Mouse (Mus musculus): ENCODE results near the gene Stard3. TPM values are rescaled to one million over a fixed set of nuclear protein-coding genes. Genes with fewer than 3 reads are reported as not detected.

Stard3 gene
- polyA plus RNA-seq (2015; fragmentation: Nextera tagmentation; extraction: Ambion mirVana), result 44.8 and 44.9 TPM in 2 replicates

- peak; percentile 85 for ATAC-seq
- WGBS, result under 1% methylated on average over 60 of the region's 60 CpGs
- peak within 1 kb of the TSS; percentile 88 for H3K9ac ChIP-seq (ENCODE audit: low read depth, low read length)
These were observed at the start of gene Stard3 for GRCm38 (mm10) chr11:98358161-98359083. Stard3 (plus strand) TSS chr11:98358368.

DNA sequence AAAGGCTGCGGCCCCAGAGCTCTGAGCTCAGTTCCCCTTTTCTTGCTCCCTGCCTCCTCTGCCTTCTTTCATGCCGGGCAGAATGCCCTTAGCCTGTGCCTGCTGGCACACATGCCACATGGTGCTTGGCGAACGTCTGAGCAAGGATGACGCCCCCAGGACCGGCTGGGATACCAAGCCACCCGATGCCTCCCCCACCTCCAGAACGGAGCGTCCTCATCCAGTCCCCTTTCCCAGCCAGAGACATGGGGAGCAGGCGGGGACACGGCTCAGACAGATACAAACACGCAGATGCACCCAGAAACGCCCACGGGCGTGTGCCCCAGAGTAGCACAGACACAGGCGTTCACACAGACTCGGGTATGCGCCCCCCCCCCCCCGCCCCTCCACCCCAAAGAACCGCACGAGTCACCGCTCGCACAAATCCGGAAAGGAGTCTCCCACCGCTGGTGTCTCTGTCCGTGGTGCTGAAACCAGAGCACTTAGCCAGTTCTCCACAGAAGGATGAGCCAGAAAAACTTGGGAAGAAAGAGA is 44.3 kb upstream of the Stard3 start:
- 2% methylated on average over 26 of the region's 26 CpGs for WGBS
- peaks cover 46% of the 10 kb centered on the region for H3K27me3 ChIP-seq (replicated peaks; ENCODE audit: control insufficient read depth, insufficient read depth, low read length)
- H3K9ac ChIP-seq (ENCODE audit: low read depth, low read length), result no peak overlapping the region
- H3K4me3 ChIP-seq (ENCODE audit: low read length), result no peak overlapping the region
- no peak for ATAC-seq
- no peaks in the 10 kb centered on the region for H3K9me3 ChIP-seq (ENCODE audit: control insufficient read depth, low read length)
- no peaks in the 10 kb centered on the region for H3K4me1 ChIP-seq (ENCODE audit: control insufficient read depth, insufficient read depth, low read length)
- H3K4me2 ChIP-seq (ENCODE audit: low read depth, low read length), result no peak overlapping the region
- H3K36me3 ChIP-seq (ENCODE audit: control insufficient read depth, insufficient read depth, low read length), result no peaks in the 10 kb centered on the region
- no peak overlapping the region for H3K27ac ChIP-seq (ENCODE audit: low read length)

More at GRCm38 (mm10) chr11:98358161-98359083, at the start of gene Stard3:
- Histone ChIP-seq H3K36me3 (ENCODE audit: control insufficient read depth, insufficient read depth, low read length) (no peaks in the 10 kb centered on the region), H3K4me1 (ENCODE audit: control insufficient read depth, insufficient read depth, low read length) (peaks cover 57% of the 10 kb centered on the region), H3K4me2 (ENCODE audit: low read depth, low read length) (peak within 1 kb of the TSS; percentile 87), H3K9me3 (ENCODE audit: control insufficient read depth, low read length) (no peaks in the 10 kb centered on the region), H3K27ac (ENCODE audit: low read length) (peak within 1 kb of the TSS; percentile 88), H3K27me3 (replicated peaks; ENCODE audit: control insufficient read depth, insufficient read depth, low read length) (no peaks in the 10 kb centered on the region; the same call in 1 of the 2 replicates), H3K4me3 (ENCODE audit: low read length) (peak within 1 kb of the TSS; percentile 75)

DNA sequence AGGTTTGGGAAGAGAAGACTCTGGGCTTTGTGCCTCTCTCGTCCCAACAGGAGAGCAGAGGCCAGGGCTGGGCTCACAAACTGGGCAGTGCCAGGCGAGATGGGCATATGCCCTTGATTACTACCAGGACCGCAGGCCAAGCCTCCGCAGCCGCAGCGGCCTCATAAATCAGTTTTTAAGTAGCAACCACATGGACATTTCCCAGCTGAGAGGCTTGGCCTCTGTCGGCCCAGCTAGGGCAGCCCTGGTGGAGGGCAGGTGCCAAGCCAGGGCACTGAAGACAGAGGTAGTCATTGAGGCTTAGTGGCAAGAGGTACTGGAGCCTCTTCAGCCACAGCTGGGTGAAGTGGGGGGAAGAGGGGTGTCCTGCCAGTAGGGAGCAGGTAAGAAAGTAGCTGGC is 40.7 kb upstream of the Stard3 start:
- H3K9me3 ChIP-seq (ENCODE audit: control insufficient read depth, low read length), result no peaks in the 10 kb centered on the region
- no peaks in the 10 kb centered on the region for H3K4me1 ChIP-seq (ENCODE audit: control insufficient read depth, insufficient read depth, low read length)
- H3K4me3 ChIP-seq (ENCODE audit: low read length), result no peak overlapping the region
- no peaks in the 10 kb centered on the region for H3K36me3 ChIP-seq (ENCODE audit: control insufficient read depth, insufficient read depth, low read length)
- H3K9ac ChIP-seq (ENCODE audit: low read depth, low read length), result no peak overlapping the region
- no peak overlapping the region for H3K4me2 ChIP-seq (ENCODE audit: low read depth, low read length)
- peaks cover 74% of the 10 kb centered on the region for H3K27me3 ChIP-seq (replicated peaks; ENCODE audit: control insufficient read depth, insufficient read depth, low read length)
- H3K27ac ChIP-seq (ENCODE audit: low read length), result no peak overlapping the region
- 4% methylated on average over 7 of the region's 7 CpGs for WGBS
- ATAC-seq, result no peak

DNA sequence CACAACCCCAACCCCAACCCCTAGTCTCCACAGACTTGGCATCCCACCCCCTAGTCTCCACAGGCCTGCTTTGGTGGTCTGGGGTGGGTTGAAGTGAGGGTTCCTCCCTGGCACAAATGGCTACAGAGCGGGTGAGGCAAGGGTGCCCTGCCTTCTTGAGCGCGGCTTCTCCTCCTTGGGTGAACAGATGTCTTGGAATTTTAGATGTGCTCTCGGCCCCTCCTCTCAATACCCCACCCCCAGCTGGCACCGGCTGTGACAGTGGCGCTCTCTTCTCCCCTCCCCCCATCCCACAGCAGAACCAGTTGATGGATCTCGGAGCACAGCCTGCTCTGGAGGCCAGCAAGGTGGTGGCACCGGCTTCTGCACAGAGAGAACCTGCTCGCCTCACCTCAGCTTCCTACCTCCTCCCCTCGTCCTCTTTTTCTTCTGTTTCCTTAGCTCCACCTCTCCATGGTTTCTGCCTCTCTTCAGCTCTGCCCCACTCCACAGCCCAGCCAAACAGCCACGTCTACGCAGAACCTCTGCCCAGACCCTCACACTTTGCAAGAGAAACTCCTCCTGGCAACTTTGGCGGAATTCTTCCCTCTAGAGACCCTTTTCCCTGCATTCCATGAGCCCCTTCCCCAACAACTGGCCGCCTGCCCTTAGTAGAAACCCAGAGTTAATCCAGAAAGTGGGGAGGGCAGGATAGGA is 39.6 kb upstream of the Stard3 start:
- no peaks in the 10 kb centered on the region for H3K9me3 ChIP-seq (ENCODE audit: control insufficient read depth, low read length)
- no peak overlapping the region for H3K9ac ChIP-seq (ENCODE audit: low read depth, low read length)
- no peak overlapping the region for H3K27ac ChIP-seq (ENCODE audit: low read length)
- WGBS, result 2% methylated on average over 14 of the region's 14 CpGs
- peaks cover 83% of the 10 kb centered on the region for H3K27me3 ChIP-seq (replicated peaks; ENCODE audit: control insufficient read depth, insufficient read depth, low read length)
- no peak overlapping the region for H3K4me3 ChIP-seq (ENCODE audit: low read length)
- no peak for ATAC-seq
- no peaks in the 10 kb centered on the region for H3K4me1 ChIP-seq (ENCODE audit: control insufficient read depth, insufficient read depth, low read length)
- no peak overlapping the region for H3K4me2 ChIP-seq (ENCODE audit: low read depth, low read length)
- no peaks in the 10 kb centered on the region for H3K36me3 ChIP-seq (ENCODE audit: control insufficient read depth, insufficient read depth, low read length)

DNA sequence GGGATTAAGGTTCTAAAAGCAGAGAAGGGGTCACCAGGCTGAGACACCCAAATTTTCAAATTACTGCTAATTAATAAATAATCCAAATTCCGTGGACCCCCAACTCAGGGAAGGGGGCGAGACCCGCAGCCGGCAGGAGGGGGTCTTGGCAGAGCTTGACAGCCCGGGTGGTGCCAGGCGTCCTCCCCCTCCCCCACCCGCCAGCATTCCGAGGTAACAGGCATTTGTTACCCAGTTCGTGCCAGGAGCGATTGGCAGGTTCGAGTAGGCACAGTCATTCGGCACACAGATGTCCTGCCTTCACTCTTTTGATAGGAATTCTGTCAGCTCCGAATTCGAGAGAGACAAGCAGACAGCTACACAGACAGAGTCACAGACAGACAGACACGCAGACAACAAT is 39.0 kb upstream of the Stard3 start:
- no peak for ATAC-seq
- Histone ChIP-seq H3K4me1 (ENCODE audit: control insufficient read depth, insufficient read depth, low read length) (no peaks in the 10 kb centered on the region), H3K4me2 (ENCODE audit: low read depth, low read length) (no peak overlapping the region), H3K9me3 (ENCODE audit: control insufficient read depth, low read length) (no peaks in the 10 kb centered on the region), H3K27me3 (replicated peaks; ENCODE audit: control insufficient read depth, insufficient read depth, low read length) (peaks cover 84% of the 10 kb centered on the region), H3K27ac (ENCODE audit: low read length) (no peak overlapping the region), H3K9ac (ENCODE audit: low read depth, low read length) (no peak overlapping the region), H3K4me3 (ENCODE audit: low read length) (no peak overlapping the region), H3K36me3 (ENCODE audit: control insufficient read depth, insufficient read depth, low read length) (no peaks in the 10 kb centered on the region)
- 5% methylated on average over 15 of the region's 15 CpGs for WGBS

DNA sequence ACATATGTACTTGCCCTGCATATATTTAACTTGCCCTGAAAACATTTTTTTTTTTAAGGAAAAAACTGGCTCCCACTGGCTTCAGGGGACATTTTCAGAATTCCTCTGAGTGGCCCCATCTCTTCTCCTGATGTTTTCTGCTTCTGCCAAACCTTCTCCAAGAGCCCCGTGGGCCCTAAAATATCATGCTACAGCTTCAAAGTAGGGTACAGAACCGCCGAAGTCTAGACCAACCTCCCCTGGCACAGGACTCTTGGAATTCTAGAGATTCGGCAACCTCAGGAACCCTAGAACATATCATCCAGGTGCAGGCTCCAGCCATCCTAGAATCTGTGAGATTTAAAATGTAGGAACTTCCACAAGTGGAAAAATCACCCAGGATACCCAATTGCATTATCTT is 38.6 kb upstream of the Stard3 start:
- Histone ChIP-seq H3K36me3 (ENCODE audit: control insufficient read depth, insufficient read depth, low read length) (no peaks in the 10 kb centered on the region), H3K4me2 (ENCODE audit: low read depth, low read length) (no peak overlapping the region), H3K27me3 (replicated peaks; ENCODE audit: control insufficient read depth, insufficient read depth, low read length) (peaks cover 88% of the 10 kb centered on the region), H3K27ac (ENCODE audit: low read length) (no peak overlapping the region), H3K9ac (ENCODE audit: low read depth, low read length) (no peak overlapping the region), H3K9me3 (ENCODE audit: control insufficient read depth, low read length) (no peaks in the 10 kb centered on the region), H3K4me3 (ENCODE audit: low read length) (no peak overlapping the region), H3K4me1 (ENCODE audit: control insufficient read depth, insufficient read depth, low read length) (no peaks in the 10 kb centered on the region)
- WGBS, result 16% methylated on average over 4 of the region's 4 CpGs
- ATAC-seq, result no peak

- Histone ChIP-seq H3K36me3 (ENCODE audit: control insufficient read depth, insufficient read depth, low read length) (no peaks in the 10 kb centered on the region), H3K27me3 (replicated peaks; ENCODE audit: control insufficient read depth, insufficient read depth, low read length) (peaks cover 92% of the 10 kb centered on the region), H3K4me1 (ENCODE audit: control insufficient read depth, insufficient read depth, low read length) (no peaks in the 10 kb centered on the region), H3K27ac (ENCODE audit: low read length) (no peak overlapping the region), H3K9ac (ENCODE audit: low read depth, low read length) (no peak overlapping the region), H3K9me3 (ENCODE audit: control insufficient read depth, low read length) (no peaks in the 10 kb centered on the region), H3K4me3 (ENCODE audit: low read length) (no peak overlapping the region), H3K4me2 (ENCODE audit: low read depth, low read length) (no peak overlapping the region)
- ATAC-seq, result no peak
- 6% methylated on average over 2 of the region's 2 CpGs for WGBS
These were observed 38.2 kb upstream of the Stard3 start for GRCm38 (mm10) chr11:98319944-98320343.

DNA sequence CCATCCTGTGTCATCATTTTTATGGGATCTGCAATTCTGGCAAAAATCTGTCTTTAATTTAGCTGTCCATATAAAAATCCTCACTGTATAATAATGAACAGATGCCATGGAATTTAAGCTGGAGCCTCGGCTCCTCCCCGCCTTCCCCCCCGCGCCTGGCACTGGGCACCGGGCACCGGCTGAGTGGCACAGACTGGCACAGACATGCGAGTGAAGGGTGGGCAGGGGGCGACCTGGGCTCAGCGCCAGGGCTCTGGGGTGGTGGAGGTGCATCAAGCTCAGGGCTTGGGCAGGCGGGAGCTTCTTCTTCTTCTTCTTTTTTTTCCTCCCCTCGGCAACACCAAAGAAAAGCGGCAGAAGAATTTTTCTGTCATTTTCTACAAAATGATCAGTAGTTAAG is 37.8 kb upstream of the Stard3 start:
- H3K9me3 ChIP-seq (ENCODE audit: control insufficient read depth, low read length), result no peaks in the 10 kb centered on the region
- no peaks in the 10 kb centered on the region for H3K36me3 ChIP-seq (ENCODE audit: control insufficient read depth, insufficient read depth, low read length)
- no peak overlapping the region for H3K4me2 ChIP-seq (ENCODE audit: low read depth, low read length)
- H3K4me3 ChIP-seq (ENCODE audit: low read length), result no peak overlapping the region
- no peak overlapping the region for H3K27ac ChIP-seq (ENCODE audit: low read length)
- H3K9ac ChIP-seq (ENCODE audit: low read depth, low read length), result no peak overlapping the region
- ATAC-seq, result no peak
- 16% methylated on average over 12 of the region's 12 CpGs for WGBS
- H3K27me3 ChIP-seq (replicated peaks; ENCODE audit: control insufficient read depth, insufficient read depth, low read length), result peaks cover 94% of the 10 kb centered on the region
- no peaks in the 10 kb centered on the region for H3K4me1 ChIP-seq (ENCODE audit: control insufficient read depth, insufficient read depth, low read length)

Data from intestine, embryonic 16.5 days (tissue).